Mouse (Mus musculus) intestine, embryonic 15.5 days (tissue): ENCODE data around the gene Epor. TPM values are rescaled to one million over a fixed set of nuclear protein-coding genes. Genes with fewer than 3 reads are reported as not detected.

ENCODE experiments used
- ATAC-seq: fragments of 200-750 bp; cut with Nextera tagmentation; 2 replicates; pipeline ENCODE4 v1.8.0; 2017; ENCODE audit warnings: moderate TSS enrichment, moderate library complexity
- H3K27ac ChIP-seq: fragments of 300-500 bp; sonication (generic); 2 replicates; pipeline ENCODE4 v1.5.1; 2015; ENCODE audit warnings: mild to moderate bottlenecking, inconsistent platforms
- H3K27me3 ChIP-seq: fragments of 300-500 bp; sonication (generic); replicated peaks from 2 replicates; pipeline ENCODE4 v1.6.1; 2015; ENCODE audit warnings: inconsistent platforms
- H3K36me3 ChIP-seq: fragments of 300-500 bp; sonication (generic); 2 replicates; pipeline ENCODE4 v1.6.1; 2015; ENCODE audit warnings: inconsistent platforms
- H3K4me1 ChIP-seq: fragments of 300-500 bp; sonication (generic); replicated peaks from 2 replicates; pipeline ENCODE4 v1.6.1; 2015; ENCODE audit warnings: inconsistent platforms
- H3K4me2 ChIP-seq: fragments of 300-500 bp; sonication (generic); replicated peaks from 2 replicates; pipeline ENCODE4 v1.6.1; 2015; ENCODE audit warnings: mild to moderate bottlenecking, inconsistent platforms
- H3K4me3 ChIP-seq: fragments of 300-500 bp; sonication (generic); replicated peaks from 2 replicates; pipeline ENCODE4 v1.5.1; 2015; ENCODE audit warnings: inconsistent platforms
- H3K9ac ChIP-seq: fragments of 300-500 bp; sonication (generic); 2 replicates; pipeline ENCODE4 v1.6.1; 2015; ENCODE audit warnings: inconsistent platforms
- H3K9me3 ChIP-seq: fragments of 300-500 bp; sonication (generic); 2 replicates; pipeline ENCODE4 v1.6.1; 2016; ENCODE audit warnings: inconsistent platforms
- WGBS: fragments of 180-500 bp; shearing (Covaris S2); methylation state at CpG from one replicate; pipeline ENCODE4 v1.1.7; 2015; 5-methylcytosine and 5-hydroxymethylcytosine counted together
- polyA plus RNA-seq: library from polyadenylated mRNA; unstranded; fragments of >200 nt; fragmentation: Nextera tagmentation; extraction: Ambion mirVana; gene quantifications from 2 replicates; pipeline ENCODE4 v1.2.1, GENCODE M21; 2015

Epor gene
- polyA plus RNA-seq, 1 experiment from 2014 or later: 4.3 TPM

GRCm38 (mm10) chr9:21948146-21948545 is 15.2 kb downstream of the Epor start:
- Histone ChIP-seq H3K36me3 (no peaks in the 10 kb centered on the region), H3K4me1 (0 out of 2 replicates have a peak, but pooled peaks cover 4% of the 10 kb centered on the region), H3K9ac (no peak overlapping the region), H3K27ac (no peak overlapping the region), H3K27me3 (peaks cover 20% of the 10 kb centered on the region), H3K4me2 (no peak overlapping the region), H3K4me3 (no peak overlapping the region), H3K9me3 (no peaks in the 10 kb centered on the region)
- 56% methylated on average over 8 of the region's 8 CpGs for WGBS
- ATAC-seq: no peak

- peaks cover 20% of the 10 kb centered on the region for H3K27me3 ChIP-seq
- H3K9me3 ChIP-seq: no peaks in the 10 kb centered on the region
- peak overlapping the region; percentile 31 for H3K4me2 ChIP-seq
- WGBS: 7% methylated on average over 28 of the region's 28 CpGs
- 0 out of 2 replicates have a peak, but pooled peaks cover 4% of the 10 kb centered on the region for H3K4me1 ChIP-seq
- peak; percentile 51 for ATAC-seq
- no peak overlapping the region for H3K27ac ChIP-seq
- no peaks in the 10 kb centered on the region for H3K36me3 ChIP-seq
- 0 out of 2 replicates have a peak overlapping the region, but pooled peaks have one; percentile 2 for H3K4me3 ChIP-seq
- no peak overlapping the region for H3K9ac ChIP-seq
Observed at GRCm38 (mm10) chr9:21947540-21948130, 15.7 kb downstream of the Epor start.

GRCm38 (mm10) chr9:21944267-21944666 is 19.0 kb downstream of the Epor start:
- 0 out of 2 replicates have a peak, but pooled peaks cover 4% of the 10 kb centered on the region for H3K4me1 ChIP-seq
- H3K27ac ChIP-seq: no peak overlapping the region
- H3K9ac ChIP-seq: no peak overlapping the region
- H3K9me3 ChIP-seq: no peaks in the 10 kb centered on the region
- peak overlapping the region; percentile 30; the same call in 1 of the 2 replicates for H3K4me2 ChIP-seq
- H3K27me3 ChIP-seq: peaks cover 20% of the 10 kb centered on the region
- no peak overlapping the region for H3K4me3 ChIP-seq
- H3K36me3 ChIP-seq: no peaks in the 10 kb centered on the region
- peak; percentile 45; the same call in 1 of the 2 replicates for ATAC-seq
- 15% methylated on average over 23 of the region's 23 CpGs for WGBS

DNA sequence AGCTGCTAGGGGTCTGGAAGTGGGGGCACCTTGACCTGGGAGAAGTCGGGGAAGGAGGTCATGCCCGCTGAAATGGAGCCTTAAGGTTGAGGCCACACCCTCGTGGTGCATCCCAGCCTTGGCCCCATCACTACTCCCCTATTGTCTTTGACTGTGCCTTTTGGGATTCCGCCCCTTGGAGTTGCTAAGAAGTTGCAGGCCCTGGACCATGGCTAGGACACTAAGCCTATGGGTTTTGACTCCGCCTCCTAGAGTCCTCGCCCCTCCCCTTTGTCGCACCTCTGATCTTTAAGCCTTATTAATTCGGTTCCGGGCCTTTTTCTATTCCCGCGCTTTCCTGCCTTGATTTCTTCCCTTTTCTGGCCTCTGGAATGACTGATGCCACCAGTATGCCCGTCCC is 19.7 kb downstream of the Epor start:
- H3K27ac ChIP-seq: no peak overlapping the region
- 0 out of 2 replicates have a peak, but pooled peaks cover 4% of the 10 kb centered on the region for H3K4me1 ChIP-seq
- H3K9ac ChIP-seq: no peak overlapping the region
- 43% methylated on average over 12 of the region's 12 CpGs for WGBS
- peaks cover 20% of the 10 kb centered on the region for H3K27me3 ChIP-seq
- no peak overlapping the region for H3K4me2 ChIP-seq
- no peak for ATAC-seq
- H3K9me3 ChIP-seq: no peaks in the 10 kb centered on the region
- no peaks in the 10 kb centered on the region for H3K36me3 ChIP-seq
- H3K4me3 ChIP-seq: no peak overlapping the region

GRCm38 (mm10) chr9:21943046-21943445 is 20.3 kb downstream of the Epor start:
- no peaks in the 10 kb centered on the region for H3K9me3 ChIP-seq
- 75% methylated on average over 12 of the region's 12 CpGs for WGBS

GRCm38 (mm10) chr9:21938234-21938855 is 25.0 kb downstream of the Epor start:
- Histone ChIP-seq H3K4me3 (no peak overlapping the region), H3K4me1 (0 out of 2 replicates have a peak, but pooled peaks cover 6% of the 10 kb centered on the region), H3K27ac (no peak overlapping the region), H3K9me3 (no peaks in the 10 kb centered on the region), H3K4me2 (no peak overlapping the region), H3K9ac (no peak overlapping the region), H3K36me3 (no peaks in the 10 kb centered on the region), H3K27me3 (0 out of 2 replicates have a peak, but pooled peaks cover under 1% of the 10 kb centered on the region)
- 79% methylated on average over 4 of the region's 4 CpGs for WGBS
- no peak for ATAC-seq

More at GRCm38 (mm10) chr9:21943046-21943445, 20.3 kb downstream of the Epor start:
- Histone ChIP-seq H3K4me2 (no peak overlapping the region), H3K9ac (no peak overlapping the region), H3K27ac (no peak overlapping the region), H3K4me1 (0 out of 2 replicates have a peak, but pooled peaks cover 4% of the 10 kb centered on the region), H3K27me3 (peaks cover 16% of the 10 kb centered on the region), H3K4me3 (no peak overlapping the region), H3K36me3 (no peaks in the 10 kb centered on the region)
- no peak for ATAC-seq

DNA sequence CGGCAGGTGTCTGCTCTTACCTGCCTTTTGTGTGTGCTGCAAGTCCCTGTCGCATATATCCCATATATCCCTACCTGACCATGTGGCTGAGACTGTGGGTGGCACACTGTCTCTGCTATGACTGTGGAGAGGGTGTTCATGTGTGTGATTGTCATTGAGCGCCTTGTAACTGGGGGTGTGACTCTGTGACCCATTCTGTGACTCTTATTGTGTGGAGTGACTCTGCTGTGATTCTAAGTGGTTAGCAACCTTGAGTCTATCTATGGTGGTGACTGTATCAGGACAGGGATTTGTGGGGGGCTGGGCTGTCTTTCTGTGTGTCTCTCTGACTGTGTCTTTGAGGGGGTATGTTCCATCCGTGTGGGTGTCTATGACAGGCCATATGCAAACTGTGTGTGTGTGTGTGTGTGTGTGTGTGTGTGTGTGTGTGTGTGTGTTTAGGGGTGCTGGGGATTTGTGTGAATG is 25.6 kb downstream of the Epor start:
- Histone ChIP-seq H3K9ac (no peak overlapping the region), H3K4me2 (peak overlapping the region; percentile 73; the same call in 1 of the 2 replicates), H3K36me3 (no peaks in the 10 kb centered on the region), H3K27ac (no peak overlapping the region), H3K4me3 (no peak overlapping the region), H3K27me3 (no peaks in the 10 kb centered on the region), H3K9me3 (no peaks in the 10 kb centered on the region), H3K4me1 (0 out of 2 replicates have a peak, but pooled peaks cover 6% of the 10 kb centered on the region)
- 78% methylated on average over 4 of the region's 4 CpGs for WGBS
- ATAC-seq: no peak

- Histone ChIP-seq H3K4me1 (0 out of 2 replicates have a peak, but pooled peaks cover 6% of the 10 kb centered on the region), H3K9me3 (no peaks in the 10 kb centered on the region), H3K27me3 (no peaks in the 10 kb centered on the region), H3K4me2 (peak within 1 kb of the TSS; percentile 73), H3K9ac (peak within 1 kb of the TSS; percentile 46), H3K27ac (0 out of 2 replicates have a peak within 1 kb of the TSS, but pooled peaks have one; percentile 14), H3K36me3 (no peaks in the 10 kb centered on the region), H3K4me3 (peak within 1 kb of the TSS; percentile 60)
- ATAC-seq: peak; percentile 99
- 2% methylated on average over 42 of the region's 43 CpGs for WGBS
Observed at GRCm38 (mm10) chr9:21936692-21937570, 26.4 kb downstream of the Epor start, which contains the start of gene Plppr2. Plppr2 (plus strand) TSS chr9:21937033.

GRCm38 (mm10) chr9:21935466-21936131 is 27.7 kb downstream of the Epor start:
- 85% methylated on average over 7 of the region's 7 CpGs for WGBS

DNA sequence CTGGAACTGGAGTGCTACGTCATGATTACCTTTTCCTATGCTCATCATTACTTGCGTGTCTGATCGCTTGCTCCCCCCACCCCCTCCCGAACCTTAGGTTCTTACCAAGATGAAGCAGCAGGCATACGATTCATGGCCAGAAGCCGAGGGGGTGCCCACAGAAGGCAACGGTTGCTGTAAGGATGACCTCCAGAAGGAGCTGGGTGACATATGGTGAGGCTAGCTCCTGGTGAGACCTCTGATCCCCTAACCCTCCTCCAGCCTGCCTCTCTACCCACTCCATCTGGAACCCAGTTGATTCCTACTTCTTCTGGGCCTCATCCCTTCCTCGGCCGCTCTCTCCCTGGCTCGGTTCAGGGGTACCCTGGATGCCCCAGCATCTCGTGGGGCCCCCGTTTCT is 29.3 kb downstream of the Epor start:
- 88% methylated on average over 12 of the region's 12 CpGs for WGBS

More at GRCm38 (mm10) chr9:21935466-21936131, 27.7 kb downstream of the Epor start:
- Histone ChIP-seq H3K27ac (no peak overlapping the region), H3K4me1 (0 out of 2 replicates have a peak, but pooled peaks cover 6% of the 10 kb centered on the region), H3K36me3 (no peaks in the 10 kb centered on the region), H3K27me3 (no peaks in the 10 kb centered on the region), H3K4me3 (no peak overlapping the region), H3K9me3 (no peaks in the 10 kb centered on the region), H3K4me2 (no peak overlapping the region), H3K9ac (no peak overlapping the region)
- ATAC-seq: no peak

GRCm38 (mm10) chr9:21932445-21933137 is 30.7 kb downstream of the Epor start:
- Histone ChIP-seq H3K4me2 (no peak overlapping the region), H3K9ac (no peak overlapping the region), H3K4me1 (0 out of 2 replicates have a peak, but pooled peaks cover 6% of the 10 kb centered on the region), H3K36me3 (no peaks in the 10 kb centered on the region), H3K4me3 (no peak overlapping the region), H3K27ac (no peak overlapping the region), H3K27me3 (no peaks in the 10 kb centered on the region), H3K9me3 (no peaks in the 10 kb centered on the region)
- WGBS: 62% methylated on average over 12 of the region's 12 CpGs
- ATAC-seq: no peak

More for the DNA sequence above, 29.3 kb downstream of the Epor start:
- no peak overlapping the region for H3K4me3 ChIP-seq
- 0 out of 2 replicates have a peak, but pooled peaks cover 6% of the 10 kb centered on the region for H3K4me1 ChIP-seq
- no peak overlapping the region for H3K27ac ChIP-seq
- no peaks in the 10 kb centered on the region for H3K36me3 ChIP-seq
- no peak overlapping the region for H3K4me2 ChIP-seq
- H3K9ac ChIP-seq: no peak overlapping the region
- no peak for ATAC-seq
- H3K9me3 ChIP-seq: no peaks in the 10 kb centered on the region
- H3K27me3 ChIP-seq: no peaks in the 10 kb centered on the region
